Mouse (Mus musculus): ENCODE results near the gene Tspan7. TPM values are rescaled to one million over a fixed set of nuclear protein-coding genes. Genes with fewer than 3 reads are reported as not detected.
A peak's percentile ranks its signal among the peaks of the same experiment; 100 is the strongest.

The Tspan7 gene
- polyA plus RNA-seq, 1 experiment from 2014 or later, result 172 TPM

DNA sequence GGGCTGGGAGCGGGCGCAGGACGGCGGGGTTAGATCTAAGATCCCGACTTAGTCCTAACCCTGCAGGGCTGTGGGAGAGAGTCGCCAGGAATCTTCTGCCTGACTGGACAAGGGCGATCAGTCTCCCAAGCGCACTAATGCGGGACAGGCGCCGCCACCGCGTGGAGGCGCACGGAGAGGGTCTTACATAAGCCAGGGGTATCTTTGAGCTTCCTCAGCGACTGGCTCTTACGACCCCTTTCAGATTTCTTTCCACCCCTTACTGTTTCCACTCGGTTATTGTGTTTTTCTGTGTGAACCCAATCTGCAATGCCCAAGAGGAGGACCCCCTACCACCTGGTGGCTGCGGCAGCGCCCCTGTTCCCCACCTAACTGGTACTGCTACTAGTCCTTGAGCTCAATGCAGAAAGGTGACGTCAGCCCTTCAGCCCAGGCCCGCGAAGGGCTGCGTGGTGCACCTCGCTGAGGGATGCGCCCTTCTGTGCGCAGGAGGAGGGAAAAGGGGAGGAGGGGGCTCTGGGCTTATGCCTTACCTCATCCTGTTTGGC lies 780 bp downstream of the Tspan7 start:
- peak; percentile 79 for DNase-seq (ENCODE audit: low spot score)
- Histone ChIP-seq H3K27ac (ENCODE audit: low read depth) (no peak overlapping the region; the same call in 1 of the 2 replicates), H3K9me3 (ENCODE audit: control insufficient read depth, low read length) (no peaks in the 10 kb centered on the region), H3K4me1 (replicated peaks; ENCODE audit: control insufficient read depth, insufficient read depth, low read length) (no peaks in the 10 kb centered on the region), H3K36me3 (ENCODE audit: control insufficient read depth, insufficient read depth, low read length) (no peaks in the 10 kb centered on the region), H3K9ac (ENCODE audit: low read length) (peak overlapping the region; percentile 55), H3K27me3 (replicated peaks; ENCODE audit: control insufficient read depth, insufficient read depth, low read length) (0 out of 2 replicates have a peak, but pooled peaks cover 5% of the 10 kb centered on the region), H3K4me3 (ENCODE audit: low read depth, low read length) (peak overlapping the region; percentile 50), H3K4me2 (ENCODE audit: low read length) (peak overlapping the region; percentile 54)
- 11% methylated on average over 27 of the region's 27 CpGs for WGBS
- peak; percentile 86 for ATAC-seq (replicated peaks; ENCODE audit: low FRiP score, low TSS enrichment, low read depth)

DNA sequence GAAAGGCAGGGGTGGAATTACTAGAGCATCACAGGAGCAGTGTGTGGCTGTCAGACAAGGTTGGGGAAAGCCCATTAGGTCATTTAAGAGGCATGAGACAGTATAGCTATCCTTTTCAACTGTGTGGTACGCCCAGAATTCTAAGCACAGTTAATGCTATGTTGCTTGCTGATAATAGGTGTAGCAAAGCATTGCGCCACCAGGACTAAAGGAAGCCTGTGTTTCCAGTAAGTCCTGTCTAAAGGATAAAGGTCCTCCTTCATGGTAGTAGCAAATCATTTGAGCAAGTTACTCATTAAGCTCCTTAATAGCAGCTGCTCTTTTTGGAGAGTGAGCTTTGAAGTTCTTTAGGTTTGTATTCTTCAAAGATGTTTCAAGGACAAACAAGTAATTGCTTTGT lies 13.6 kb downstream of the Tspan7 start:
- no peak overlapping the region for H3K4me3 ChIP-seq (ENCODE audit: low read depth, low read length)
- no peaks in the 10 kb centered on the region for H3K4me1 ChIP-seq (replicated peaks; ENCODE audit: control insufficient read depth, insufficient read depth, low read length)
- H3K27me3 ChIP-seq (replicated peaks; ENCODE audit: control insufficient read depth, insufficient read depth, low read length), result no peaks in the 10 kb centered on the region
- no peak for DNase-seq (ENCODE audit: low spot score)
- no peak overlapping the region for H3K27ac ChIP-seq (ENCODE audit: low read depth)
- no peak overlapping the region for H3K4me2 ChIP-seq (ENCODE audit: low read length)
- ATAC-seq (replicated peaks; ENCODE audit: low FRiP score, low TSS enrichment, low read depth), result peak; percentile 68; the same call in 1 of the 2 replicates
- no peaks in the 10 kb centered on the region for H3K9me3 ChIP-seq (ENCODE audit: control insufficient read depth, low read length)
- 70% methylated on average over 2 of the region's 2 CpGs for WGBS
- no peak overlapping the region for H3K9ac ChIP-seq (ENCODE audit: low read length)
- no peaks in the 10 kb centered on the region for H3K36me3 ChIP-seq (ENCODE audit: control insufficient read depth, insufficient read depth, low read length)

DNA sequence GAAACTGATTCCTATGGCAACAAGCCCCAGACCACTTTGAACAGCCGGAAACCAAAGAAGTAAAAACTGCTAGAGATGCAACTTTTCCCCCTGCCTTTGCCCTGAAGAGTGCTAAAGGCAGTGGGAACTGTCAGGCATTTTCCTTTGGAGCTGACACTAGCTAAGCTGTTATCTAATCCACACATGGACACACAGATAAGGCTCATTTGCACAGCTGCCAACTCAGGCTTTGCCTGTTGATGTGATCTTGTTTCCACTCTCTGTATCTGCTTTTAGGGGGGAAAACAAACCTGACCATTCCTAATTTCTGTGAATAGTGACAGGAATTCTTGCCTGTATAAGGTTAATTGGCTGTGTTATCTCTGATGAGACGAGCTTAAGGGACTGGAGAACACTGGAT lies 17.7 kb downstream of the Tspan7 start:
- Histone ChIP-seq H3K4me1 (replicated peaks; ENCODE audit: control insufficient read depth, insufficient read depth, low read length) (no peaks in the 10 kb centered on the region), H3K27ac (ENCODE audit: low read depth) (no peak overlapping the region), H3K36me3 (ENCODE audit: control insufficient read depth, insufficient read depth, low read length) (no peaks in the 10 kb centered on the region), H3K4me2 (ENCODE audit: low read length) (no peak overlapping the region), H3K9ac (ENCODE audit: low read length) (no peak overlapping the region), H3K4me3 (ENCODE audit: low read depth, low read length) (no peak overlapping the region), H3K27me3 (replicated peaks; ENCODE audit: control insufficient read depth, insufficient read depth, low read length) (no peaks in the 10 kb centered on the region), H3K9me3 (ENCODE audit: control insufficient read depth, low read length) (no peaks in the 10 kb centered on the region)
- DNase-seq (ENCODE audit: low spot score) (no peak), ATAC-seq (replicated peaks; ENCODE audit: low FRiP score, low TSS enrichment, low read depth) (no peak)
- 59% methylated on average over 2 of the region's 2 CpGs for WGBS

DNA sequence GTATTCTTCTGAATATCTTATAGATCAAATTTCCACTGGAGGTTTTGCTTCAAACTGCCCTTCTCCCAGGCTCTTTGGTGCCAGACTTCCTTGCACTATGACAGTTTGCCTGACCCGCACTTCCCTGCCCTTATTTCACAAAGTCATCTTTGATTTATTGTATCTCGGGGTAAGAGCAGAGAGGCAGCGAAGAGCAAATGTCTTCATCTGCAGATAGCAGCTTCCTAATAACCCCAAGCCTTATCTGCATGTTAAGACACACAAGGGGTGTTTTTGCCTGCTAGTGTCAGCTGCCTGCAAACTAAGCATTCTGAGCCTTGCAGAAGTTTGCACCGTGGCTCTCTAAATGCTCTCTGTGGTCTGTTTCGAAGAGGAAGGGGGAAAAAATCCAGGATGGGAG lies 29.5 kb downstream of the Tspan7 start:
- no peaks in the 10 kb centered on the region for H3K9me3 ChIP-seq (ENCODE audit: control insufficient read depth, low read length)

GRCm38 (mm10) chrX:10514971-10515370 lies 30.0 kb downstream of the Tspan7 start:
- no peak overlapping the region for H3K27ac ChIP-seq (ENCODE audit: low read depth)
- WGBS, result 53% methylated on average over 3 of the region's 3 CpGs

More for the DNA sequence above, 29.5 kb downstream of the Tspan7 start:
- H3K4me2 ChIP-seq (ENCODE audit: low read length), result no peak overlapping the region
- no peaks in the 10 kb centered on the region for H3K27me3 ChIP-seq (replicated peaks; ENCODE audit: control insufficient read depth, insufficient read depth, low read length)
- no peaks in the 10 kb centered on the region for H3K4me1 ChIP-seq (replicated peaks; ENCODE audit: control insufficient read depth, insufficient read depth, low read length)
- WGBS, result 25% methylated on average over 5 of the region's 5 CpGs
- H3K27ac ChIP-seq (ENCODE audit: low read depth), result no peak overlapping the region
- H3K4me3 ChIP-seq (ENCODE audit: low read depth, low read length), result no peak overlapping the region
- ATAC-seq (replicated peaks; ENCODE audit: low FRiP score, low TSS enrichment, low read depth) (no peak), DNase-seq (ENCODE audit: low spot score) (no peak)
- no peak overlapping the region for H3K9ac ChIP-seq (ENCODE audit: low read length)
- H3K36me3 ChIP-seq (ENCODE audit: control insufficient read depth, insufficient read depth, low read length), result no peaks in the 10 kb centered on the region

DNA sequence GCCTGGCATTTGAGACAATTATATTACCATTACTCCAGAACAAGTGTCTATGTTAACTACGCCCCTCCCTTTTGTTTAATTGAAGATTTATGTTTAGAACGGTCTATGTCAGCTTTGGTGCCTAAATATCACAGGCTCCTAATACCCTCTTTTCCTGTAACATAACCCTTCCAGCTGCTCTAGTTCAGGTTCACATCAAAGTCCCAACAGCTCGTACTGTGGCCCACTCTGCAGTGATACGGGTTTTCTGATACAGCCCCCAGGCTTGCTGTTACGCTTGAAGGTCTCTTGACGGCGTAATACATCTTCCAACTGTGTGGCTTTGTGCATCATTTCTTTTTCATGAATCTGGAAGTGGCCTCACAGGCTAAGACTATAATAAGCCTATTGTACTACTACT lies 31.5 kb downstream of the Tspan7 start:
- no peak overlapping the region for H3K4me2 ChIP-seq (ENCODE audit: low read length)
- DNase-seq (ENCODE audit: low spot score) (no peak), ATAC-seq (replicated peaks; ENCODE audit: low FRiP score, low TSS enrichment, low read depth) (no peak)
- WGBS, result 78% methylated on average over 7 of the region's 7 CpGs
- no peaks in the 10 kb centered on the region for H3K4me1 ChIP-seq (replicated peaks; ENCODE audit: control insufficient read depth, insufficient read depth, low read length)
- no peak overlapping the region for H3K27ac ChIP-seq (ENCODE audit: low read depth)
- H3K9me3 ChIP-seq (ENCODE audit: control insufficient read depth, low read length), result no peaks in the 10 kb centered on the region
- no peak overlapping the region for H3K4me3 ChIP-seq (ENCODE audit: low read depth, low read length)
- H3K27me3 ChIP-seq (replicated peaks; ENCODE audit: control insufficient read depth, insufficient read depth, low read length), result no peaks in the 10 kb centered on the region
- H3K36me3 ChIP-seq (ENCODE audit: control insufficient read depth, insufficient read depth, low read length), result no peaks in the 10 kb centered on the region
- no peak overlapping the region for H3K9ac ChIP-seq (ENCODE audit: low read length)

More at GRCm38 (mm10) chrX:10514971-10515370, 30.0 kb downstream of the Tspan7 start:
- Histone ChIP-seq H3K36me3 (ENCODE audit: control insufficient read depth, insufficient read depth, low read length) (no peaks in the 10 kb centered on the region), H3K27me3 (replicated peaks; ENCODE audit: control insufficient read depth, insufficient read depth, low read length) (no peaks in the 10 kb centered on the region), H3K4me1 (replicated peaks; ENCODE audit: control insufficient read depth, insufficient read depth, low read length) (no peaks in the 10 kb centered on the region), H3K9me3 (ENCODE audit: control insufficient read depth, low read length) (no peaks in the 10 kb centered on the region), H3K4me2 (ENCODE audit: low read length) (no peak overlapping the region), H3K4me3 (ENCODE audit: low read depth, low read length) (no peak overlapping the region), H3K9ac (ENCODE audit: low read length) (no peak overlapping the region)
- no peak for ATAC-seq (replicated peaks; ENCODE audit: low FRiP score, low TSS enrichment, low read depth)
- DNase-seq (ENCODE audit: low spot score), result no peak

GRCm38 (mm10) chrX:10516925-10517324 lies 32.0 kb downstream of the Tspan7 start:
- H3K9ac ChIP-seq (ENCODE audit: low read length), result no peak overlapping the region
- ATAC-seq (replicated peaks; ENCODE audit: low FRiP score, low TSS enrichment, low read depth), result no peak
- WGBS, result 63% methylated on average over 6 of the region's 6 CpGs
- no peaks in the 10 kb centered on the region for H3K36me3 ChIP-seq (ENCODE audit: control insufficient read depth, insufficient read depth, low read length)
- H3K27me3 ChIP-seq (replicated peaks; ENCODE audit: control insufficient read depth, insufficient read depth, low read length), result no peaks in the 10 kb centered on the region
- H3K4me1 ChIP-seq (replicated peaks; ENCODE audit: control insufficient read depth, insufficient read depth, low read length), result no peaks in the 10 kb centered on the region
- no peaks in the 10 kb centered on the region for H3K9me3 ChIP-seq (ENCODE audit: control insufficient read depth, low read length)
- no peak overlapping the region for H3K4me3 ChIP-seq (ENCODE audit: low read depth, low read length)
- no peak for DNase-seq (ENCODE audit: low spot score)
- H3K4me2 ChIP-seq (ENCODE audit: low read length), result no peak overlapping the region
- H3K27ac ChIP-seq (ENCODE audit: low read depth), result no peak overlapping the region

GRCm38 (mm10) chrX:10517756-10518155 lies 32.8 kb downstream of the Tspan7 start:
- no peak for ATAC-seq (replicated peaks; ENCODE audit: low FRiP score, low TSS enrichment, low read depth)
- WGBS, result 72% methylated on average over 4 of the region's 4 CpGs
- Histone ChIP-seq H3K4me1 (replicated peaks; ENCODE audit: control insufficient read depth, insufficient read depth, low read length) (no peaks in the 10 kb centered on the region), H3K27ac (ENCODE audit: low read depth) (no peak overlapping the region), H3K27me3 (replicated peaks; ENCODE audit: control insufficient read depth, insufficient read depth, low read length) (no peaks in the 10 kb centered on the region), H3K9ac (ENCODE audit: low read length) (no peak overlapping the region), H3K9me3 (ENCODE audit: control insufficient read depth, low read length) (no peaks in the 10 kb centered on the region), H3K4me2 (ENCODE audit: low read length) (no peak overlapping the region), H3K36me3 (ENCODE audit: control insufficient read depth, insufficient read depth, low read length) (no peaks in the 10 kb centered on the region), H3K4me3 (ENCODE audit: low read depth, low read length) (no peak overlapping the region)
- no peak for DNase-seq (ENCODE audit: low spot score)

DNA sequence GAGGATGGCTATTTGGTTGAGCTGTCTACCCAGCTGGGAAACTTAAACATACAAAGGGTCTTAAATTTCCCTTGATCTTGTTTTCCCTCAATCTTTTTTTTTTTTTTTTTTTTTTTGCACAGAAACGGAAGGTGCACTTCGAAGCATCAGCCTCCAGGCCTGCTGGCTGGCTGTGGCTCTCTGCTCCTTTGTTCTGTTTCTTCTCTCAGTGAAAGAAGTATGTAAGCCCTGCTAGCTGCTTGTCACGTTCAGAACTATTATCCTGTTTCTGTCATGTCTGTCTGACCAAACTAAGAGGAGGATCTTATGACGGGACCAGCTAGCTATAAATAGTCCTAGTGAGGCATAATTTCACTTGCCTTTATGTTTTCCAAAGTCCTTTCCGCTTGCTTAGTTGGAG lies 33.6 kb downstream of the Tspan7 start:
- Histone ChIP-seq H3K27me3 (replicated peaks; ENCODE audit: control insufficient read depth, insufficient read depth, low read length) (no peaks in the 10 kb centered on the region), H3K27ac (ENCODE audit: low read depth) (no peak overlapping the region), H3K9ac (ENCODE audit: low read length) (no peak overlapping the region), H3K4me3 (ENCODE audit: low read depth, low read length) (no peak overlapping the region), H3K4me2 (ENCODE audit: low read length) (no peak overlapping the region), H3K36me3 (ENCODE audit: control insufficient read depth, insufficient read depth, low read length) (no peaks in the 10 kb centered on the region), H3K4me1 (replicated peaks; ENCODE audit: control insufficient read depth, insufficient read depth, low read length) (no peaks in the 10 kb centered on the region), H3K9me3 (ENCODE audit: control insufficient read depth, low read length) (no peaks in the 10 kb centered on the region)
- DNase-seq (ENCODE audit: low spot score), result no peak
- 28% methylated on average over 5 of the region's 5 CpGs for WGBS
- ATAC-seq (replicated peaks; ENCODE audit: low FRiP score, low TSS enrichment, low read depth), result no peak
